Comparison of ENCODE assay signal across 28 mouse cellular contexts in genomic region chr12:98210495-98210894, GRCm38 (mm10). TPM values are rescaled to one million over a fixed set of nuclear protein-coding genes. Genes with fewer than 3 reads are reported as not detected.
"Had no signal": no experiment of that assay in that cellular context is flagged by ENCODE, and none has a peak within 500 bp of the region (broad histone marks: within the 10 kb centered on the region; RNA-seq: fewer than 3 reads in every experiment).

No protein-coding gene starts in this region.

- H3K9ac ChIP-seq: heart, embryonic 12.5 days; hindbrain, embryonic 12.5 days; hindbrain, embryonic 14.5 days; intestine, embryonic 15.5 days; limb, embryonic 13.5 days; limb, embryonic 15.5 days; liver, embryonic 12.5 days had no signal

- H3K27me3 ChIP-seq: heart, embryonic 12.5 days; hindbrain, embryonic 12.5 days; intestine, embryonic 15.5 days; limb, embryonic 13.5 days; limb, embryonic 15.5 days; liver, embryonic 12.5 days had no signal

- ATAC-seq: hindbrain, embryonic 16.5 days; inflammation-experienced regulatory T-cells, adult 6 months; intestine, embryonic 15.5 days; intestine, postnatal 0 days; liver, embryonic 12.5 days had no signal

- H3K4me3 ChIP-seq: heart, embryonic 10.5 days; heart, embryonic 12.5 days; hindbrain, embryonic 10.5 days; hindbrain, embryonic 12.5 days; intestine, embryonic 15.5 days; limb, embryonic 13.5 days; limb, embryonic 15.5 days; liver, embryonic 12.5 days had no signal

- DNase-seq: gastrocnemius, postnatal 14 days; gastrocnemius, postnatal 36 days; heart, adult 18-20 months; heart, postnatal 10 days; heart, postnatal 4 days; kidney, adult 18-20 months; kidney, adult 8-10 months; kidney, postnatal 10 days; kidney, postnatal 25 days; kidney, postnatal 4 days; layer of hippocampus, adult 9-11 months; layer of hippocampus, postnatal 36 days; left cerebral cortex, postnatal 4 days had no signal

- H3K9me3 ChIP-seq: heart, embryonic 10.5 days; heart, embryonic 12.5 days; hindbrain, embryonic 10.5 days; hindbrain, embryonic 12.5 days; intestine, embryonic 15.5 days; limb, embryonic 13.5 days; limb, embryonic 15.5 days; liver, embryonic 12.5 days had no signal

- H3K4me2 ChIP-seq: heart, embryonic 12.5 days; hindbrain, embryonic 12.5 days; hindbrain, embryonic 14.5 days; intestine, embryonic 15.5 days; limb, embryonic 13.5 days; limb, embryonic 15.5 days; liver, embryonic 12.5 days had no signal

- H3K36me3 ChIP-seq: liver, embryonic 12.5 days had no signal

- H3K4me1 ChIP-seq: hindbrain, embryonic 12.5 days; intestine, embryonic 15.5 days; limb, embryonic 13.5 days; limb, embryonic 15.5 days; liver, embryonic 12.5 days had no signal

- H3K27ac ChIP-seq: heart, embryonic 10.5 days; hindbrain, embryonic 10.5 days; hindbrain, embryonic 12.5 days; hindbrain, embryonic 14.5 days; intestine, embryonic 15.5 days; limb, embryonic 13.5 days; limb, embryonic 15.5 days; liver, embryonic 12.5 days had no signal

RNA-seq across cellular contexts. Expression of gene Gpr65, which starts 57.9 kb away (rescaled TPM):
- total RNA-seq: layer of hippocampus, adult 18-20 months; layer of hippocampus, postnatal 36 days; left cerebral cortex, adult 18-20 months; left cerebral cortex, postnatal 25 days had no signal
